Mouse (Mus musculus): ENCODE measurements around the gene Sytl3.

GRCm38 (mm10) chr17:6739266-6739665, 80.4 kb downstream of the Sytl3 start:
- no peak for TF ChIP-seq TAL1 (IDR thresholded peaks at IDR 0.05; ENCODE audit: low read length)
- no peak for TF ChIP-seq GATA1 (IDR thresholded peaks at IDR 0.05; ENCODE audit: low read length)

Data from erythroblast, embryonic 14.5 days (primary cell).